Mouse (Mus musculus) myocyte (in vitro differentiated cells): ENCODE data around the gene Ppp1r15a.

Experiments used
- POLR2AphosphoS2 ChIP-seq: IDR thresholded peaks from one replicate; pipeline ENCODE4 v1.6.1; 2011; ENCODE audit warnings: low read depth, control low read depth; ENCODE audit not compliant: insufficient read length
- USF1 ChIP-seq: IDR thresholded peaks from one replicate; pipeline ENCODE4 v1.6.1; 2011; ENCODE audit warnings: low read depth, mild to moderate bottlenecking, control low read depth, moderate library complexity

DNA sequence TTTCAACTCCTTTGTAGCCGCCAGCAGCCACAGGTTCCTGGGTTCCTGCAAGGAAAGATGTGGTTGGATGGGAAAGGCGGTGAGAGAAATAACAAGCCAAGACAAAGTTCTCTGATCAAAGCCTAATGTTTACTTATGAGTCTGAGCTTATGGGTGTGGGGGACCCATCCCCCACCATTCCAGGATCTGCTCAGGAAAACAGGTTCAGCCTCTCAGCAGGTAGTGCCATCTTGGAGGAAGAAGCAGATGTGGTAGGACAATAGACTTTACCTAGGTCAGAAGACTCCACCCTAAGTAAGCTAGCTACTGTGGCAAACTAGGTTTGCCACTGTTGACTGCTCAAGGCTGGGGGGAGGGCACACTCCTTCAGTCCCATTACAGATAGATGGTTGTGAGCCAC is 38.7 kb upstream of the Ppp1r15a start:
- no peak for TF ChIP-seq POLR2AphosphoS2
- no peak for TF ChIP-seq USF1
